Mouse (Mus musculus) heart, adult 2 months (tissue): Measurements from ENCODE around the gene Acnat1. TPM values are rescaled to one million over a fixed set of nuclear protein-coding genes. Genes with fewer than 3 reads are reported as not detected.
"Not testable (repeated sequence)": the region's sequence is repeated elsewhere in the genome, so short reads cannot be mapped to it uniquely, and the experiment has no call there.

Experiments
- DNase-seq, 2 experiments: peaks; one replicate each; pipeline ENCODE4 v3.0.0; 2021
- H3K27ac ChIP-seq: fragments of 200-600 bp; 2 replicates; pipeline ENCODE4 v1.8.1; 2022
- H3K27me3 ChIP-seq: fragments of 200-500 bp; 2 replicates; pipeline ENCODE4 v1.6.1; 2012; ENCODE audit warnings: mild to moderate bottlenecking, low read length, inconsistent platforms, mixed read lengths; ENCODE audit not compliant: control insufficient read depth, insufficient read depth
- H3K36me3 ChIP-seq: fragments of 200-500 bp; 2 replicates; pipeline ENCODE4 v1.6.1; 2012; ENCODE audit warnings: low read length, inconsistent platforms; ENCODE audit not compliant: control insufficient read depth, insufficient read depth
- H3K4me1 ChIP-seq: fragments of 200-500 bp; 2 replicates; pipeline ENCODE4 v1.6.1; 2011; ENCODE audit warnings: low read length; ENCODE audit not compliant: control insufficient read depth, insufficient read depth
- H3K4me3 ChIP-seq: fragments of 200-600 bp; 2 replicates; pipeline ENCODE4 v1.8.1; 2022
- H3K79me2 ChIP-seq: fragments of 200-500 bp; replicated peaks from 2 replicates; pipeline ENCODE4 v1.6.1; 2012; ENCODE audit warnings: mild to moderate bottlenecking, inconsistent platforms, low read length, moderate library complexity, mixed read lengths; ENCODE audit not compliant: control insufficient read depth, insufficient read depth
- H3K9ac ChIP-seq: fragments of 200-500 bp; 2 replicates; pipeline ENCODE4 v1.6.1; 2012; ENCODE audit warnings: low read depth, mild to moderate bottlenecking, control low read depth, inconsistent platforms, low read length, mixed read lengths
- CTCF ChIP-seq: fragments of 200-600 bp; IDR thresholded peaks from 2 replicates; pipeline ENCODE4 v1.8.1; 2022; ENCODE audit warnings: antibody characterized with exemption, mild to moderate bottlenecking, moderate library complexity
- EP300 ChIP-seq: fragments of 200-500 bp; IDR thresholded peaks from 2 replicates; pipeline ENCODE4 v1.6.1; 2011; ENCODE audit warnings: low read depth, low read length, control low read depth; ENCODE audit not compliant: insufficient read depth
- POLR2A ChIP-seq: fragments of 200-500 bp; IDR thresholded peaks from 2 replicates; pipeline ENCODE4 v1.6.1; 2011; ENCODE audit warnings: mild to moderate bottlenecking, low read depth, low read length, control low read depth; ENCODE audit not compliant: insufficient read depth
- WGBS: fragments of 180-500 bp; shearing (Covaris S2); methylation state at CpG from one replicate; pipeline ENCODE4 v1.1.7; 2018; 5-methylcytosine and 5-hydroxymethylcytosine counted together
- intact Hi-C: fragments of 180-260 bp; cut with DNase I; formaldehyde crosslinking; loops from one replicate; pipeline ENCODE4 v1.15.1; 2025
- polyA plus RNA-seq: library from polyadenylated mRNA; depleted of rRNA; stranded (reverse); fragments of >200 nt; gene quantifications from 2 replicates; pipeline ENCODE4 v1.2.3, GENCODE M21; 2012
- total RNA-seq, 2 experiments: library from RNA; stranded (reverse); gene quantifications; 2 replicates each; pipeline ENCODE4 v1.2.3; 2021

The Acnat1 gene
- total and polyA plus RNA-seq, 3 experiments, result not detected

GRCm38 (mm10) chr4:49469435-49470151, 4.1 kb downstream of the Acnat1 start:
- Histone ChIP-seq H3K36me3 (no peaks in the 10 kb centered on the region), H3K4me1 (no peaks in the 10 kb centered on the region), H3K27me3 (no peaks in the 10 kb centered on the region), H3K9ac (no peak overlapping the region), H3K27ac (no peak overlapping the region), H3K79me2 (no peaks in the 10 kb centered on the region), H3K4me3 (no peak overlapping the region)
- intact Hi-C loops, result no loop called here
- no peak for DNase-seq
- 67% methylated on average over 3 of the region's 3 CpGs for WGBS
- TF ChIP-seq CTCF (no peak), POLR2A (no peak), EP300 (no peak)

- no peaks in the 10 kb centered on the region for H3K79me2 ChIP-seq
- no peak overlapping the region for H3K27ac ChIP-seq
- no peaks in the 10 kb centered on the region for H3K4me1 ChIP-seq
- H3K27me3 ChIP-seq, result no peaks in the 10 kb centered on the region
- H3K36me3 ChIP-seq, result no peaks in the 10 kb centered on the region
- 88% methylated on average over 6 of the region's 6 CpGs for WGBS
- intact Hi-C loops, result no loop called here
- no peak overlapping the region for H3K4me3 ChIP-seq
- TF ChIP-seq EP300, result no peak
- TF ChIP-seq CTCF, result 0 out of 2 replicates have a peak, but pooled peaks have one; percentile 7
- no peak for TF ChIP-seq POLR2A
- H3K9ac ChIP-seq, result no peak overlapping the region
- no peak for DNase-seq
These were observed 6.4 kb downstream of the Acnat1 start for GRCm38 (mm10) chr4:49467360-49467759.

GRCm38 (mm10) chr4:49456171-49456570, 17.5 kb downstream of the Acnat1 start:
- Histone ChIP-seq H3K79me2 (no peaks in the 10 kb centered on the region), H3K4me1 (no peaks in the 10 kb centered on the region), H3K36me3 (no peaks in the 10 kb centered on the region), H3K4me3 (no peak overlapping the region), H3K27me3 (no peaks in the 10 kb centered on the region), H3K27ac (no peak overlapping the region), H3K9ac (no peak overlapping the region)
- intact Hi-C loops, result no loop called here
- no peak for DNase-seq
- no peak for TF ChIP-seq CTCF
- no peak for TF ChIP-seq POLR2A
- no peak for TF ChIP-seq EP300
- 66% methylated on average over 2 of the region's 2 CpGs for WGBS

GRCm38 (mm10) chr4:49451848-49452551, 21.7 kb downstream of the Acnat1 start:
- no peaks in the 10 kb centered on the region for H3K36me3 ChIP-seq
- WGBS, result 63% methylated on average over 1 of the region's 1 CpGs
- H3K27ac ChIP-seq, result no peak overlapping the region
- no peaks in the 10 kb centered on the region for H3K4me1 ChIP-seq
- H3K79me2 ChIP-seq, result no peaks in the 10 kb centered on the region
- intact Hi-C loops, result no loop called here
- DNase-seq, result no peak
- H3K27me3 ChIP-seq, result no peaks in the 10 kb centered on the region
- no peak for TF ChIP-seq POLR2A
- no peak for TF ChIP-seq CTCF
- TF ChIP-seq EP300, result no peak
- no peak overlapping the region for H3K4me3 ChIP-seq
- H3K9ac ChIP-seq, result no peak overlapping the region

GRCm38 (mm10) chr4:49451133-49451847, 22.4 kb downstream of the Acnat1 start:
- DNase-seq, H3K4me3 ChIP-seq, H3K27ac ChIP-seq, H3K4me1 ChIP-seq, intact Hi-C loops, H3K27me3 ChIP-seq, H3K9ac ChIP-seq, H3K36me3 ChIP-seq, H3K79me2 ChIP-seq: not testable (repeated sequence)
- 70% methylated on average over 1 of the region's 1 CpGs for WGBS

- not testable (repeated sequence) for H3K9ac ChIP-seq, H3K4me3 ChIP-seq, DNase-seq, H3K79me2 ChIP-seq, H3K36me3 ChIP-seq, H3K27me3 ChIP-seq, H3K4me1 ChIP-seq, H3K27ac ChIP-seq
- WGBS, result 93% methylated on average over 3 of the region's 3 CpGs
- intact Hi-C loops, result loop anchor here (5.0 kb wide), 1 partner anchor 85 kb away; no protein-coding TSS in a partner anchor
These were observed 36.7 kb downstream of the Acnat1 start for GRCm38 (mm10) chr4:49436968-49437367.

GRCm38 (mm10) chr4:49410151-49410550, 63.6 kb downstream of the Acnat1 start:
- H3K4me3 ChIP-seq, result not testable (repeated sequence)

GRCm38 (mm10) chr4:49407957-49408356, 65.8 kb downstream of the Acnat1 start, which contains the start of gene Acnat2:
TSS of gene Acnat2 (minus strand) at chr4:49408151.
- H3K27me3 ChIP-seq, H3K36me3 ChIP-seq, H3K9ac ChIP-seq, DNase-seq, H3K27ac ChIP-seq, intact Hi-C loops, H3K4me3 ChIP-seq, H3K4me1 ChIP-seq, H3K79me2 ChIP-seq: not testable (repeated sequence)
- WGBS, result 78% methylated on average over 5 of the region's 5 CpGs

More at GRCm38 (mm10) chr4:49410151-49410550, 63.6 kb downstream of the Acnat1 start:
- WGBS, result 46% methylated on average over 2 of the region's 2 CpGs
- H3K36me3 ChIP-seq, H3K79me2 ChIP-seq, intact Hi-C loops, H3K27ac ChIP-seq, H3K27me3 ChIP-seq, DNase-seq, H3K9ac ChIP-seq, H3K4me1 ChIP-seq: not testable (repeated sequence)
